Mouse (Mus musculus) left cerebral cortex, adult 8-10 months (tissue): ENCODE measurements at regions not wholly inside any gene's neighbourhood (a gene's known extent, or its start where the extent isn't known, plus 50 kb on each side); places are given as distances from the start of the nearest gene placed in this dataset.

ENCODE experiments used
- DNase-seq, 2 experiments: peaks; one replicate each; pipeline ENCODE4 v3.0.0; 2022; ENCODE audit warnings: low spot score in 2 of 2

DNA sequence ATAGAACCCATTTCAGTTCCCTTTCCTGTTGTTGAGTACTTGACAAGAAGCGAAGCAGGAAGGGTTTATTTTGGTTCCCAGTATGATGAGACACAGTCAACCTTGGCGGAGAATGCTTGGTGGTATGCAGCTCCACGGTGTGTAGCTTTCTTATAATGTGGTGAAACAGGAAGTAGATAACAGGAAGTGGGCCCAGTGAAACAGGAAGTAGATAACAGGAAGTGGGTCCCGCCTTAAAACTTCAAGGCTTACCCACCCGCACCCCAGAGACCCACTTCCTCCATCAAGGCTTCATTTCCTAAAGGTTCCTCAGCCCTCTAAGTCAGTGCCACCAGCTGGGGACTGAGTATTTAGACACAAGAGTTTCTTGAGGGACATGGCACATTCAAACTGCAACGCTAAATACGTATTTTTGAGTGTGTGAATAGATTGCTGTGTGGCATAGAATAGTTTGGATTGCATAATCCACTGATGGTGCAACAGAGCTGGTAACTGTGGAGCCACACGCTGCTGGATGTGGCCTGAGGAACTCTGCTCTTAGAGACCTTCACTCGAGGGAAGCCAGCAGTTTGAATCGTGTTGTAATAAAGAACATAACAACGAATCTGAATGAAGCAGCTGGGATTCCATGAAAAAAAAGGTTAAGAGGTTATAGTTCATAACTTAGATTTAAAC, 190.8 kb downstream of the Npr3 start:
- no peak for DNase-seq

- no peak for DNase-seq
Measured at GRCm38 (mm10) chr15:11712481-11713274, 194.4 kb downstream of the Npr3 start.

DNA sequence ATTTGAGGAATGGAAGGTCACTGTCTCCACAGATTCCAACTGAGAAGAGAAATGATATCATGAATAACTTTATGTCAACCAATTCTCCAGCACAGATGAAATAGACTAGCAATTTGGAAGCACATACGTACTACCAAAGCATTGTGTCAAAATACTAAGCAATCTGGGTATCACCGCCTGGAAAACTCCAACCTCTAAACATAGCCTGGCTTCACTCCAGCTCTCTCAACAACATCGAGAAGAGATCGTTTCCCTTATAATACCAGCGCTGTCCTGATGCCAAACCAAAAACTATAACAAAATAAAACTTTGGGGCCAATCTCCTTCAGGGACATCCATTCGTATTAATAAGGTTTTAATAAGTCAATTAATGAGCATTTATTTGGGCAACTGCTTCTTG, 205.8 kb downstream of the Npr3 start:
- no peak for DNase-seq

GRCm38 (mm10) chr15:11699929-11700328, 207.2 kb downstream of the Npr3 start:
- DNase-seq: no peak

GRCm38 (mm10) chr15:11697060-11697459, 210.0 kb downstream of the Npr3 start:
- no peak for DNase-seq

GRCm38 (mm10) chr15:11693772-11694270, 213.3 kb downstream of the Npr3 start:
- DNase-seq: no peak

DNA sequence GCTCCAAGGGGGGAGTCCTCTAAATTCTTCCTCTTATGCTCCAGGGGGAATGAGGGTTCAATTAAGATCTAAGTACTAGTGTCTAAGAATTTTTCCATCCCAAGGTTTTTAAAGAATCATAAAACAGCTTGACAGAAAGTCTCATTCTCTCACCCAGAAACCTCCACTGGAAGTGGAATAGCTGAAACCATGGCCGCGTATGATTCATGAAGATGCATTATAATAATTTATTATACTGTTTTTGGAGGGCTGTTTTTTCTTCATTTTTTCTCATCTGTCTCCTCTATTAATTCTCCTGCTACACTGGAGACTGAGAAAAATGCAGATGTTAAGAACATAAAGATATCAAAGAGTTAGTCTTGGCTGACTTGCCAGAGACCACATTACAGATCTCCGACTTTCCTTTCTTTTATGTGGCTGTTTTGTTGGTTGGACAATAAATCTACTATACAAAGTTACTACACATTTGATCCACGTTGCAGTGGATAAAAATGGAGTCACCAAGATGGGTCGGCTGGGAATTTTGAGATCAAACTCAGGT, 242.2 kb downstream of the Npr3 start:
- DNase-seq: no peak

DNA sequence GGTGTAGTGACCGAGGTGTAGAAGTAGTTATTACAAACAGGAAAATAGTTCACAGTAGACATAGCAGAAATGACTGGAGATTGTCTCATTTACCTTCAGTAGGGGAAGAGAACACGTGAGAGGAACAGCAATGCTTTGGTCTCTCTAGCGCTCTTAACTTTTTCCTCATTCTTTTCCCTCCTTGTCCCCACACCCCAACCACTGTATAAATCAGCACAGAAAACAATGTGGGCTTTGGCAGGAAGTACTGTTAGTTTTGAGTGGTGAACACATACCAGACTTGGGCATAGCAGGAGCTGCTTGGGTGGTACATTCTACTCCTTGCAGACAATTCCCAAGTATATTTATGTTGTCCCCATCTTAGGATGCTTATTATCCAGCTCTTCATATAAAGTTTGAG, 251.9 kb downstream of the Npr3 start:
- DNase-seq: no peak

DNA sequence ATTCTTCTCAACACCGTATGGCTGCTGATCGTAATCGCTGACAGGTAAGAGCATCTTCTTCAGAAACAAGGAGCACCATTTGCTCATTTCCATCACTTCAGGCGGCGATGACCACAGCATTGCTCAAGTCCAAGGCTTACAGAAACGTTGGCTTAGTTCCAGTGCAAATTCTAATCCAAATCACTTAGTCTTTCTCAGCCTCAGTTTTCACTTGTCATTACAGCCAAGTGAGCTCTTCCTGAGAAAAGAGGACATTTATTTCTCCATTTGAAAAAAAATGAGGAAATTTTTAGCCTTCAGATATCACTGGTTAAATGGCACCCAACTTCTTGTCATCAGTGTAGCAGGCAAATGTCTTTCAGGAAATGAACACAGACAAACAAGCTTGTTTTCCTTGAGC, 246.8 kb upstream of the Tars start:
- DNase-seq: no peak

DNA sequence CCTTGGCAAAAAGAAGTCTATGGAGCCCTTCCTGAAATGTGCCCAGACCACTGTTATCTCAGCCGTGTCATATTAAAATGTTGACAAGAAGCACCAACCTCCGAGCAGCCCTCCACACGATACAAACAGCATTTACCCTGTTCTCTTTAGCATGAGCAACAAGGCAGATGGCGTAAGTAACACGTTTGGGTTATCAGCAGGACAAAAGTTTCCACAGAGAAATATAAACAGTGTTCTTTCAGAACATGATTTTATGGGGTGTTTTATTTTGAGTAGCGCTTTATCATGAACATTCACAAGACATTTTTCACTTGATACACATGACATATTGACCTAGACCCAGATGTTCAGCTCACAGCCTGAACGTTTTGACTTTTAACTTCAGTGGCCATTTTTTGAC, 245.3 kb upstream of the Tars start:
- DNase-seq: no peak

DNA sequence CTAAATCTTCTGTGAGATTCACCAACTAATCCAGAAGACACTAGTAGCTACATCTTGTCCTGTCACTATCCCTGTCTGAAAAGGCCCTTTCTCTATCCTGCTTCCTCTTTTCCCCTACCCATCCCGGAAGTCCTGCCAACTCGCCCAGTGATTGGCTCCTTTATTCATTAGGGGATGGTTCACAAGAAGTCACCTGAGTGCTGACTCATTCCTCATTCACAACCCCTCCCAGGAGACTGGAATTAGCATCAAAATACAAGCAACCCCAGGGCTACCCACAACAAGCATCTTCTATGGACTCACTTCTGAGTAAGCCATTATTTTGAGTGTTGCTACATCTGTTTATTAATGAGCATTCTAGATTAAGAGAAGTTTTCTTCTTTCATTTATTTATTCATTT, 231.2 kb upstream of the Tars start:
- no peak for DNase-seq

- DNase-seq: peak in 1 of 2 experiments; percentile 7
Measured at GRCm38 (mm10) chr15:11626433-11626832, 227.0 kb upstream of the Tars start.

- no peak for DNase-seq
Measured at GRCm38 (mm10) chr15:11612416-11612815, 213.0 kb upstream of the Tars start.

DNA sequence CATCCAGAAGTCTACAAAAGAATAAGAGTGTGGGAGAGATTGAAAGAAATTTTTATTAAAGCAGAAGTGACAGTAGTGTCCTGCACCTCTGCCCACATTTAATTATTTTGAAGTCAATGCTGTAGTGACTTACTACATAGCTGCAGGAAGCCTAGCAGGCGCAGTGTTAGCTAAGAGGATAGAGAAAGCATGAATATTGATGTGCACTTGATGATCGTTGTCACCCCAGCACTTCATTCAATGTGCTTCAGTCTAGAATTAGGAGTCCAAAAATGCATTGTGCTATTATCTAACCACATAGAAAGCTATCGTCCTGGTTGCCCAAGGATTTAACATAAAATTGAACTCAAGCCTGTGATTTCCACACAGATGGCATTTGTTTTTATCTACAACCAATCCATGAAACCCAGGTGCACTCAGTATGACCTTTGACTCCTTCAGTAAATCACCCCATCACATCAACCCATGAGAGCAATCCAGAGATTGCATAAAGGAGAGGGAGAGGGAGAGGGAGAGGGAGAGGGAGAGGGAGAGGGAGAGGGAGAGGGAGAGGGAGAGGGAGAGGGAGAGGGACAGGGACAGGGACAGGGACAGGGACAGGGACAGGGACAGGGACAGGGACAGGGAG, 210.7 kb upstream of the Tars start:
- DNase-seq: no peak

DNA sequence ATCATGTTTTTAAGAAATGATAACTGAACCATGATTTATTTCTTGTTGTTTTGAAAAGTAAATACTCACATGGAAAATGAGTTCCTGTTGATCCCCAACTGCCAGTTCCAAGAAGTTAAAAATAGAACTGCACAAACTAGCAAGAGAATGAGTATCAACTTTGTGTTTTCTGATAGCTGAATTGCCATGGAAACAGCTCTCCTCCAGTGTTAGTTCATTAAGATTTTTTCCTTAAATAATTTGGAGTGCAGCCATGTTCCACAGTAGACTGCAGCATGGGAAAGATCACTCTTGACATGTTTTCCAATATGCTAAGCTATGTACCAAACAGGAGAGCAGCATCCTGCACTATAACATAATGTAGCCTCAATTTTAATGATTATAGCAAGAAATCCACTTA, 208.0 kb upstream of the Tars start:
- no peak for DNase-seq

DNA sequence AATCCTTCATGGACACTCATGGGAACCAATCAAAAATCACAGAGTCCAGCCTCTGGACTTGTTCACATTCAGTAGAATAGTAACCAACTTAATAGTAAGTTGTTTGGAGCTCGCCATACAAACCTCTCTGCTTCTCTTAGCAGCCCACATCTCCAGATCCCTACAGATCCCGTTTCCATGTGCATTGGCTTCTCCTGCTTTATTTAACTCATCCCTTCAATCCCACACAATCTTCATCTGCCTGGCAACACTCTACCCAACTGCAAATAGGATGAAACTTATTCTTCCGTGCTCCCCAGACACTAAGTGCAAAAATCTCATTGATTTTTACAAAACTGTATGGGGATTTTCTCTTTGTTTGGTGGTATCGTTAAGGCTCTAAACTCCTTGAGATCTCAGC, 206.2 kb upstream of the Tars start:
- peak in 1 of 2 experiments; percentile 10 for DNase-seq

GRCm38 (mm10) chr15:11597021-11597420, 197.6 kb upstream of the Tars start:
- no peak for DNase-seq

- no peak for DNase-seq
Measured at GRCm38 (mm10) chr15:11590542-11591116, 191.2 kb upstream of the Tars start.

DNA sequence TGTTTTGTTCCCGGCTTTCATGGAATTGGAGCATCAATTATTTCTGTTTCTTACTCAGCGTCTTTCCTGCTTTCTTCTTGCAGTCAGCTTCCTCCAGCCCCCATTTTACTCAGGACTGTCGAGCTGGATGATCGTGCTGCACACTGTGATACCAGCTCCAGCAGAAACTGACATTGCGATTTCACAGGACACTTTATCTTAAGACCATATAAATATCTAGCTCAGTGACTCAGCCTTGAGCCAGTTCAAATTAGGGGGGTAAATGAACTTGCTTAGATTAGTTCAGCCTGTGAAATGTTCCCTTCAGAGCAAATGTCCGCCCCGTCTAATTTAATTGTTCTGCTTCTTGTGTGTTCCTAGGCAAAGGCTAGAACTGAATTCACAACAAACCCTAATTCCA, 190.3 kb upstream of the Tars start:
- DNase-seq: no peak

GRCm38 (mm10) chr15:11586384-11586783, 186.9 kb upstream of the Tars start:
- no peak for DNase-seq

- DNase-seq: no peak
Measured at GRCm38 (mm10) chr15:11584155-11584554, 184.7 kb upstream of the Tars start.

DNA sequence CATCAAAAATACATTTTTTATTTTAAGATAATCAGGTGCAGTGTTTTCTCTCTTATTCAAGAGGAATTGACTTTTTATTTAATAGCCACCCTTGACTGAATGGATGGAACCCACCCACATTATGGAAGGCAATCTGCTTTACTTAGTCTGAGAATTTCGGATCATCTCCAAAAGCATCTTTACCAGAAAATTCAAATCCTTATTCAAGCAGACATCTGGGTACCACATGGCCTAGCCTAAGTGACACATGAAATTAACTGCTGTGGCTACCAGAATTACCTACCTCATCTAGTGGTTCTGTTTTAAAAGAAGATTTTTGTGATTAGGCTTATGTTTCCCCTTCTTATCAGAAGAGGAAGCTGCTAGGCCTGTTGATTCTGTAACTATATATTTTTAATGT, 178.9 kb upstream of the Tars start:
- DNase-seq: no peak
